Mouse (Mus musculus): ENCODE results near the gene Gm17349.
"Not testable (repeated sequence)": the region's sequence is repeated elsewhere in the genome, so short reads cannot be mapped to it uniquely, and the experiment has no call there.

- TF ChIP-seq CTCF (IDR thresholded peaks at IDR 0.05; ENCODE audit: low read depth, low read length); POLR2A (IDR thresholded peaks at IDR 0.05; ENCODE audit: extremely low read depth, insufficient read depth, low read length): not testable (repeated sequence)
These were observed 21.7 kb upstream of the Gm17349 start for GRCm38 (mm10) chr15:99727039-99727438.

Data from liver, adult 2 months (tissue).